In the genomic region with DNA sequence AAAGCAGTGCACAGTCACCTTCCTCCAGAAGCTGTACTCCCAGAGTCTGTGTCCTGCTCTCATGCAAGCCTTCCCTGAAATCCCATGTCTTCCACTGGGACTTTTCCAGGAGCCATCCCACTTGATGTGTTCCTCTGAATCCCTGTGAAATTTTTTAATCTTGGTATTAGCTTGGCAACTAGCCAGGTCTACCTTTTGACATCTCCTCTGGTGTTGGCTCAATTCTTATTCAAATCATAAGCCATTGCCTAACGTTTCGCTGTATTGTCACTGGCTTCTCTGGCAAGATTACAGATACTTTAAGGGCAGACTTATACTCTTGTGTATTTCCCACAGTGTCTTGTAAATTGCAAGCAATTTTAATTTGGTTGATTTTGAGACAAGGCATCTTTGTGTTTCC, we compare ENCODE assay signal across 15 mouse cellular contexts.
"Had no signal": no experiment of that assay in that cellular context is flagged by ENCODE, and none has a peak within 500 bp of the region (broad histone marks: within the 10 kb centered on the region; RNA-seq: fewer than 3 reads in every experiment).

No protein-coding gene starts in this region.

- H3K27ac ChIP-seq: neural tube, embryonic 13.5 days; neural tube, embryonic 15.5 days; stomach, embryonic 15.5 days had no signal

- H3K4me2 ChIP-seq: neural tube, embryonic 13.5 days; neural tube, embryonic 15.5 days; stomach, embryonic 15.5 days had no signal

- H3K9me3 ChIP-seq: neural tube, embryonic 13.5 days; neural tube, embryonic 15.5 days; stomach, embryonic 15.5 days had no signal

- H3K36me3 ChIP-seq: neural tube, embryonic 13.5 days; neural tube, embryonic 15.5 days; stomach, embryonic 15.5 days had no signal

- H3K4me3 ChIP-seq: neural tube, embryonic 13.5 days; neural tube, embryonic 15.5 days; stomach, embryonic 15.5 days had no signal

- H3K9ac ChIP-seq: neural tube, embryonic 13.5 days; neural tube, embryonic 15.5 days; stomach, embryonic 15.5 days had no signal

- H3K27me3 ChIP-seq: neural tube, embryonic 13.5 days; neural tube, embryonic 15.5 days; stomach, embryonic 15.5 days had no signal

- DNase-seq: retina, postnatal 1 day; right cerebral cortex, adult 18-20 months; right cerebral cortex, postnatal 14 days; right cerebral cortex, postnatal 25 days; right cerebral cortex, postnatal 4 days; spleen, adult 18-20 months; thymus, adult 18-20 months; thymus, adult 2 months; thymus, postnatal 14 days; thymus, postnatal 25 days; thymus, postnatal 36 days; thymus, postnatal 4 days had no signal

- H3K4me1 ChIP-seq: neural tube, embryonic 13.5 days; neural tube, embryonic 15.5 days; stomach, embryonic 15.5 days had no signal
